Mouse (Mus musculus) midbrain, embryonic 15.5 days (tissue): ENCODE results near the gene Slc43a3. TPM values are rescaled to one million over a fixed set of nuclear protein-coding genes. Genes with fewer than 3 reads are reported as not detected.

Experiments used
- ATAC-seq: fragments of 200-750 bp; cut with Nextera tagmentation; replicated peaks from 2 replicates; pipeline ENCODE4 v1.8.0; 2017; ENCODE audit warnings: moderate TSS enrichment
- H3K27ac ChIP-seq: fragments of 300-500 bp; sonication (generic); 2 replicates; pipeline ENCODE4 v1.5.1; 2015; ENCODE audit warnings: mild to moderate bottlenecking, inconsistent platforms
- H3K27me3 ChIP-seq: fragments of 300-500 bp; sonication (generic); replicated peaks from 2 replicates; pipeline ENCODE4 v1.6.1; 2015; ENCODE audit warnings: inconsistent platforms
- H3K36me3 ChIP-seq: fragments of 300-500 bp; sonication (generic); replicated peaks from 2 replicates; pipeline ENCODE4 v1.6.1; 2015; ENCODE audit warnings: inconsistent platforms
- H3K4me1 ChIP-seq: fragments of 300-500 bp; sonication (generic); 2 replicates; pipeline ENCODE4 v1.6.1; 2015; ENCODE audit warnings: inconsistent platforms
- H3K4me2 ChIP-seq: fragments of 300-500 bp; sonication (generic); 2 replicates; pipeline ENCODE4 v1.6.1; 2015; ENCODE audit warnings: inconsistent platforms, mild to moderate bottlenecking, moderate library complexity
- H3K4me3 ChIP-seq: fragments of 300-500 bp; sonication (generic); 2 replicates; pipeline ENCODE4 v1.5.1; 2015; ENCODE audit warnings: mild to moderate bottlenecking, inconsistent platforms
- H3K9ac ChIP-seq: fragments of 300-500 bp; sonication (generic); 2 replicates; pipeline ENCODE4 v1.6.1; 2015; ENCODE audit warnings: mild to moderate bottlenecking, inconsistent platforms
- H3K9me3 ChIP-seq: fragments of 300-500 bp; sonication (generic); 2 replicates; pipeline ENCODE4 v1.6.1; 2016; ENCODE audit warnings: inconsistent platforms
- WGBS: fragments of 180-500 bp; shearing (Covaris S2); methylation state at CpG from one replicate; pipeline ENCODE4 v1.1.7; 2015; ENCODE audit warnings: mixed read lengths; 5-methylcytosine and 5-hydroxymethylcytosine counted together
- microRNA-seq: library from miRNA; unstranded; fragments of <30 nt; microRNA quantifications from one replicate; pipeline ENCODE4, GENCODE M21; 2016
- polyA plus RNA-seq: library from polyadenylated mRNA; unstranded; fragments of >200 nt; fragmentation: Nextera tagmentation; extraction: Ambion mirVana; gene quantifications from 2 replicates; pipeline ENCODE4 v1.2.1, GENCODE M21; 2015

The Slc43a3 gene
- polyA plus RNA-seq, 1 experiment from 2014 or later, result 3.8 TPM

DNA sequence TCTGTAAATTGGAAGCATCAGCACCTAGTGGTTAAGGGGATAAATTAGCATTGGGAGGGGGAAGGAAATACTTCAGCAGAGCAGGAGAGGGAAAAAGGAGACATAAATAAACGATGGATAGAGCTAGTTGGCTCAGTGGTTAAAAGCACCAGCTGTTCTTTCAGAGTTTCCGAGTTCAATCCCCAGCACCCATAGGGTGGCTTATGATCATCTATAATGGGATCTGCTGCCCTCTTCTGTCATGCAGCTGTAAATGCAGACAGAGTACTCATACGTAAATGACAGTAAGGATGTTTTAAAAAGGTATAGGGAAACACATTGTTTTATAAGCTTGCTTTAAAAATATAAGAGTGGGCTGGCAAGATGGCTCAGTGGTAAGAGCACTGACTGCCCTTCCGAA is 71.3 kb downstream of the Slc43a3 start:
- Histone ChIP-seq H3K36me3 (no peaks in the 10 kb centered on the region), H3K9ac (no peak overlapping the region), H3K4me1 (no peaks in the 10 kb centered on the region), H3K9me3 (no peaks in the 10 kb centered on the region), H3K27me3 (no peaks in the 10 kb centered on the region), H3K4me3 (no peak overlapping the region), H3K4me2 (no peak overlapping the region), H3K27ac (no peak overlapping the region)
- peak; percentile 24; the same call in 1 of the 2 replicates for ATAC-seq
- WGBS, result 21% methylated on average over 4 of the region's 4 CpGs

Small RNAs within 50 kb of the gene (microRNA-seq; reads per million reads assigned to microRNA genes)
- gene Gm24332, result not detected

Other genes with a start within 250 kb of the Slc43a3 start
- gene Zdhhc5, start 221.4 kb upstream of the Slc43a3 start, polyA plus RNA-seq, result 19.0 and 19.9 TPM in 2 replicates
- 24.4 and 25.2 TPM in 2 replicates for gene Clp1, start 209.2 kb upstream of the Slc43a3 start, polyA plus RNA-seq
- 27.5 and 28.0 TPM in 2 replicates for gene Ypel4, start 202.5 kb upstream of the Slc43a3 start, polyA plus RNA-seq
- gene Gm19426, start 192.9 kb upstream of the Slc43a3 start, polyA plus RNA-seq, result 3.6 and 4.6 TPM in 2 replicates
- gene Serping1, start 161.1 kb upstream of the Slc43a3 start, polyA plus RNA-seq, result 32.9 and 37.0 TPM in 2 replicates
- 21.6 and 25.7 TPM in 2 replicates for gene Ube2l6, start 137.8 kb upstream of the Slc43a3 start, polyA plus RNA-seq
- gene Smtnl1, start 113.9 kb upstream of the Slc43a3 start, polyA plus RNA-seq, result not detected in 2 replicates
- 70.1 and 82.8 TPM in 2 replicates for gene Timm10, start 109.6 kb upstream of the Slc43a3 start, polyA plus RNA-seq
- gene Slc43a1, start 97.7 kb upstream of the Slc43a3 start, polyA plus RNA-seq, result 1.2 and 1.9 TPM in 2 replicates
- gene Rtn4rl2, start 49.9 kb upstream of the Slc43a3 start, polyA plus RNA-seq, result 4.9 and 6.0 TPM in 2 replicates
- 0.35 and 0.42 TPM in 2 replicates for gene Prg2, start 43.9 kb downstream of the Slc43a3 start, polyA plus RNA-seq
- not detected in 2 replicates for gene Prg3, start 51.6 kb downstream of the Slc43a3 start, polyA plus RNA-seq
- 180 and 191 TPM in 2 replicates for gene Ssrp1, start 100.7 kb downstream of the Slc43a3 start, polyA plus RNA-seq
- gene P2rx3, start 100.9 kb downstream of the Slc43a3 start, polyA plus RNA-seq, result 2.2 and 2.9 TPM in 2 replicates
- gene Tnks1bp1, start 111.4 kb downstream of the Slc43a3 start, polyA plus RNA-seq, result 24.3 and 25.3 TPM in 2 replicates
- gene Aplnr, start 199.6 kb downstream of the Slc43a3 start, polyA plus RNA-seq, result 30.6 TPM in 2 replicates